Mouse (Mus musculus): ENCODE data around the gene Slc23a2. TPM values are rescaled to one million over a fixed set of nuclear protein-coding genes. Genes with fewer than 3 reads are reported as not detected.

The Slc23a2 gene
- total RNA-seq, 2 experiments from 2014 or later = 142 to 162 TPM

GRCm38 (mm10) chr2:132024028-132024427 lies 120.9 kb downstream of the Slc23a2 start:
- no peak for TF ChIP-seq CTCF (IDR thresholded peaks at IDR 0.05)
- H3K4me3 ChIP-seq = no peak overlapping the region
- intact Hi-C loops (cut with DNase I) = no loop called here
- H3K27ac ChIP-seq = no peak overlapping the region
- no peak for DNase-seq (ENCODE audit: extremely low spot score in 1 of 2, low spot score in 2 of 2)

GRCm38 (mm10) chr2:132022621-132023020 lies 122.3 kb downstream of the Slc23a2 start:
- intact Hi-C loops (cut with DNase I) = no loop called here
- H3K4me3 ChIP-seq = no peak overlapping the region
- DNase-seq (ENCODE audit: extremely low spot score in 1 of 2, low spot score in 2 of 2) = no peak
- TF ChIP-seq CTCF (IDR thresholded peaks at IDR 0.05) = no peak
- no peak overlapping the region for H3K27ac ChIP-seq

- peak overlapping the region; percentile 6; the same call in 1 of the 2 replicates for H3K27ac ChIP-seq
Measured at GRCm38 (mm10) chr2:132021616-132022015, 123.3 kb downstream of the Slc23a2 start.

GRCm38 (mm10) chr2:132020991-132021541 lies 123.8 kb downstream of the Slc23a2 start:
- no peak for DNase-seq (ENCODE audit: extremely low spot score in 1 of 2, low spot score in 2 of 2)
- no peak for TF ChIP-seq CTCF (IDR thresholded peaks at IDR 0.05)

More at GRCm38 (mm10) chr2:132021616-132022015, 123.3 kb downstream of the Slc23a2 start:
- intact Hi-C loops (cut with DNase I) = no loop called here
- TF ChIP-seq CTCF (IDR thresholded peaks at IDR 0.05) = no peak
- DNase-seq (ENCODE audit: extremely low spot score in 1 of 2, low spot score in 2 of 2) = no peak
- no peak overlapping the region for H3K4me3 ChIP-seq

GRCm38 (mm10) chr2:132020420-132020819 lies 124.5 kb downstream of the Slc23a2 start:
- H3K4me3 ChIP-seq = no peak overlapping the region
- intact Hi-C loops (cut with DNase I) = no loop called here
- no peak for DNase-seq (ENCODE audit: extremely low spot score in 1 of 2, low spot score in 2 of 2)
- no peak for TF ChIP-seq CTCF (IDR thresholded peaks at IDR 0.05)
- peak overlapping the region; percentile 18; the same call in 1 of the 2 replicates for H3K27ac ChIP-seq

More at GRCm38 (mm10) chr2:132020991-132021541, 123.8 kb downstream of the Slc23a2 start:
- peak overlapping the region; percentile 7; the same call in 1 of the 2 replicates for H3K27ac ChIP-seq
- no peak overlapping the region for H3K4me3 ChIP-seq
- intact Hi-C loops (cut with DNase I) = no loop called here

- Histone ChIP-seq H3K4me3 (no peak overlapping the region), H3K27ac (peak overlapping the region; percentile 18; the same call in 1 of the 2 replicates)
- no peak for TF ChIP-seq CTCF (IDR thresholded peaks at IDR 0.05)
- DNase-seq (ENCODE audit: extremely low spot score in 1 of 2, low spot score in 2 of 2) = no peak
- intact Hi-C loops (cut with DNase I) = no loop called here
Measured at GRCm38 (mm10) chr2:132019372-132019811, 125.5 kb downstream of the Slc23a2 start.

- no peak for TF ChIP-seq CTCF (IDR thresholded peaks at IDR 0.05)
- Histone ChIP-seq H3K27ac (peak overlapping the region; percentile 44), H3K4me3 (no peak overlapping the region)
- intact Hi-C loops (cut with DNase I) = no loop called here
- DNase-seq (ENCODE audit: extremely low spot score in 1 of 2, low spot score in 2 of 2) = no peak
Measured at GRCm38 (mm10) chr2:132018156-132018555, 126.8 kb downstream of the Slc23a2 start.

- TF ChIP-seq CTCF (IDR thresholded peaks at IDR 0.05) = no peak
- Histone ChIP-seq H3K27ac (no peak overlapping the region), H3K4me3 (no peak overlapping the region)
- no peak for DNase-seq (ENCODE audit: extremely low spot score in 1 of 2, low spot score in 2 of 2)
- intact Hi-C loops (cut with DNase I) = no loop called here
Measured at GRCm38 (mm10) chr2:132017611-132018010, 127.3 kb downstream of the Slc23a2 start.

GRCm38 (mm10) chr2:132016034-132016433 lies 128.9 kb downstream of the Slc23a2 start:
- Histone ChIP-seq H3K27ac (no peak overlapping the region), H3K4me3 (no peak overlapping the region)
- intact Hi-C loops (cut with DNase I) = no loop called here
- DNase-seq (ENCODE audit: extremely low spot score in 1 of 2, low spot score in 2 of 2) = no peak
- TF ChIP-seq CTCF (IDR thresholded peaks at IDR 0.05) = no peak

- no peak overlapping the region for H3K4me3 ChIP-seq
- no peak overlapping the region for H3K27ac ChIP-seq
- intact Hi-C loops (cut with DNase I) = no loop called here
- TF ChIP-seq CTCF (IDR thresholded peaks at IDR 0.05) = no peak
- no peak for DNase-seq (ENCODE audit: extremely low spot score in 1 of 2, low spot score in 2 of 2)
Measured at GRCm38 (mm10) chr2:132013152-132013551, 131.8 kb downstream of the Slc23a2 start.

GRCm38 (mm10) chr2:132010781-132011180 lies 134.1 kb downstream of the Slc23a2 start:
- Histone ChIP-seq H3K27ac (no peak overlapping the region), H3K4me3 (no peak overlapping the region)
- intact Hi-C loops (cut with DNase I) = no loop called here
- DNase-seq (ENCODE audit: extremely low spot score in 1 of 2, low spot score in 2 of 2) = no peak
- no peak for TF ChIP-seq CTCF (IDR thresholded peaks at IDR 0.05)

- no peak overlapping the region for H3K4me3 ChIP-seq
- intact Hi-C loops (cut with DNase I) = no loop called here
- no peak for DNase-seq (ENCODE audit: extremely low spot score in 1 of 2, low spot score in 2 of 2)
- TF ChIP-seq CTCF (IDR thresholded peaks at IDR 0.05) = no peak
- no peak overlapping the region for H3K27ac ChIP-seq
Measured at GRCm38 (mm10) chr2:132008186-132008585, 136.7 kb downstream of the Slc23a2 start.

GRCm38 (mm10) chr2:132007475-132007819 lies 137.5 kb downstream of the Slc23a2 start:
- TF ChIP-seq CTCF (IDR thresholded peaks at IDR 0.05) = no peak
- intact Hi-C loops (cut with DNase I) = no loop called here
- DNase-seq (ENCODE audit: extremely low spot score in 1 of 2, low spot score in 2 of 2) = no peak
- Histone ChIP-seq H3K4me3 (no peak overlapping the region), H3K27ac (peak overlapping the region; percentile 32; the same call in 1 of the 2 replicates)

All from left cerebral cortex, adult 2 months (tissue).